Mouse (Mus musculus) embryonic facial prominence, embryonic 10.5 days (tissue): ENCODE results near the gene Prss30. TPM values are rescaled to one million over a fixed set of nuclear protein-coding genes. Genes with fewer than 3 reads are reported as not detected.
A peak's percentile ranks its signal among the peaks of the same experiment; 100 is the strongest.
"Not testable (repeated sequence)": the region's sequence is repeated elsewhere in the genome, so short reads cannot be mapped to it uniquely, and the experiment has no call there.

Experiments
- DNase-seq: peaks from one replicate; pipeline ENCODE4 v3.0.0-alpha.2; 2017; ENCODE audit warnings: low spot score
- H3K27ac ChIP-seq: fragments of 300-500 bp; sonication (generic); replicated peaks from 2 replicates; pipeline ENCODE4 v1.5.1; 2016; ENCODE audit warnings: mild to moderate bottlenecking
- H3K27me3 ChIP-seq: fragments of 300-500 bp; sonication (generic); replicated peaks from 2 replicates; pipeline ENCODE4 v1.6.1; 2016; ENCODE audit warnings: low read depth, mild to moderate bottlenecking; ENCODE audit not compliant: poor library complexity, severe bottlenecking
- H3K36me3 ChIP-seq: fragments of 300-500 bp; sonication (generic); replicated peaks from 2 replicates; pipeline ENCODE4 v1.6.1; 2016; ENCODE audit warnings: mild to moderate bottlenecking, moderate library complexity
- H3K4me1 ChIP-seq: fragments of 300-500 bp; sonication (generic); 2 replicates; pipeline ENCODE4 v1.6.1; 2016
- H3K4me3 ChIP-seq: fragments of 300-500 bp; sonication (generic); 2 replicates; pipeline ENCODE4 v1.5.1; 2016; ENCODE audit warnings: mild to moderate bottlenecking, moderate library complexity
- H3K9me3 ChIP-seq: fragments of 300-500 bp; sonication (generic); 2 replicates; pipeline ENCODE4 v1.6.1; 2016; ENCODE audit warnings: mild to moderate bottlenecking
- WGBS: fragments of 180-500 bp; shearing (Covaris S2); methylation state at CpG from one replicate; pipeline ENCODE4 v1.1.7; 2016; 5-methylcytosine and 5-hydroxymethylcytosine counted together
- polyA plus RNA-seq: library from polyadenylated mRNA; unstranded; fragments of >200 nt; fragmentation: Nextera tagmentation; extraction: Ambion mirVana; gene quantifications from 2 replicates; pipeline ENCODE4 v1.2.1, GENCODE M21; 2016

Gene Prss30
- polyA plus RNA-seq, 1 experiment from 2014 or later = not detected

DNA sequence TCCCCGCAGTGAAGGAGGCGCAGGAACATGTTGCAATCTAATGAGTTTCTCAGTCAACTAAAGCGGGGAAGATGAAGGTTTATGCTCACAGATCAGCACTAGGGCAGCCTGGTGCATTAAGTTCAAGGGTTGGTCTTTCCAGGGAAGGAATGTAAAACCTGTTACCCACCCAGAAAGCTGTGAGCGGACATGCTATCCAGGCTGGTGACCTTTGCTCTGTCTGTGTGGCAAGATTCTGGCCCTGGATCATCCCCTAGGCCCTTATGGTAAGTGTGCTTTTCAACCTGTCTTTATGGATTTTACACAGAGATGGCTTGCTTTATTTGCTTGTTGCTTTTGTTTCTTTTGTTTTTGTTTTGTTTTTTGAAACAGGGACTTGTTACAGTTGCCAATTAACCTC lies 3.7 kb downstream of the Prss30 start:
- H3K4me3 ChIP-seq = no peak overlapping the region
- no peak overlapping the region for H3K27ac ChIP-seq
- 81% methylated on average over 4 of the region's 4 CpGs for WGBS
- no peaks in the 10 kb centered on the region for H3K9me3 ChIP-seq
- H3K27me3 ChIP-seq = no peaks in the 10 kb centered on the region
- H3K4me1 ChIP-seq = peaks cover 3% of the 10 kb centered on the region; the same call in 1 of the 2 replicates
- no peaks in the 10 kb centered on the region for H3K36me3 ChIP-seq
- no peak for DNase-seq

DNA sequence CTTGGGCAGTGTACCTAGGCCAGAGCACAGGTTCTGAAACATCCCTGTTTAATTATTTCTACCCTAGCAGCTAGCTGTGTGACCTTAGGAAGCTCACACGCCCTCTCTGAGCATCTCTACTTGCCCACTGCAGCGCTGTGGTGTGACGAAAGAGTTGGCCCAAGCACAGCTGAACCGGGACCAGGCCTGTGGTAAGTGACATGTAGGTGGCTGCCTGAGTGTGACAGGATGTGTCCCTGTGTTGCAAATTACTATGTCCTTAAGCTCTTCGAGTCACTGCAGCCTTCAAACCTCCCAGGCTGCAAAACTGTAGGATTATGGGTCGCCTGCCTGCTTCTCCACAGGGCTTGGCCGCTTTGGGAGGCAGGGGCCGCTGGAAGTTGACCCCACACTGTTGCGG lies 9.1 kb downstream of the Prss30 start:
- H3K9me3 ChIP-seq = no peaks in the 10 kb centered on the region
- DNase-seq = no peak
- WGBS = 81% methylated on average over 9 of the region's 9 CpGs
- H3K27me3 ChIP-seq = no peaks in the 10 kb centered on the region
- H3K4me3 ChIP-seq = no peak overlapping the region
- no peak overlapping the region for H3K27ac ChIP-seq
- 0 out of 2 replicates have a peak, but pooled peaks cover 3% of the 10 kb centered on the region for H3K4me1 ChIP-seq
- H3K36me3 ChIP-seq = no peaks in the 10 kb centered on the region

DNA sequence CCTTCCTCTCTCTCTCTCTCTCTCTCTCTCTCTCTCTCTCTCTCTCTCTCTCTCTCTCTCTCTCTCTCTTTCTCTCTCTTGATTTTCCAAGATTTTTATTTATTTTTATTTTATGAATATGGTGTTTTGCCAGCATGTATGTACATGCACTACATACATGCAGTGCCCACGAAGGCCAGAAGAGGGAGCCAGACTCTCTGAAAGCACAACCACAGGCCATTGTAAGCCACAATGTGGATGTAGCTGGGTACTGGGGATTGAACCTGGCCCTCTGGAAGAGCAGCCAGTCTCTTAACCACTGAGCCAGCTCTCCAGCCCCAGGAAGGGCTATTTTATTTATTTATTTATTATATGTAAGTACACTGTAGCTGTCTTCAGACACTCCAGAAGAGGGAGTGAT lies 11.1 kb downstream of the Prss30 start:
- H3K4me3 ChIP-seq = no peak overlapping the region
- H3K9me3 ChIP-seq = no peaks in the 10 kb centered on the region
- WGBS = 3% methylated on average over 1 of the region's 1 CpGs
- no peaks in the 10 kb centered on the region for H3K4me1 ChIP-seq
- no peak overlapping the region for H3K27ac ChIP-seq
- peak; percentile 75 for DNase-seq
- H3K27me3 ChIP-seq = no peaks in the 10 kb centered on the region
- no peaks in the 10 kb centered on the region for H3K36me3 ChIP-seq

DNA sequence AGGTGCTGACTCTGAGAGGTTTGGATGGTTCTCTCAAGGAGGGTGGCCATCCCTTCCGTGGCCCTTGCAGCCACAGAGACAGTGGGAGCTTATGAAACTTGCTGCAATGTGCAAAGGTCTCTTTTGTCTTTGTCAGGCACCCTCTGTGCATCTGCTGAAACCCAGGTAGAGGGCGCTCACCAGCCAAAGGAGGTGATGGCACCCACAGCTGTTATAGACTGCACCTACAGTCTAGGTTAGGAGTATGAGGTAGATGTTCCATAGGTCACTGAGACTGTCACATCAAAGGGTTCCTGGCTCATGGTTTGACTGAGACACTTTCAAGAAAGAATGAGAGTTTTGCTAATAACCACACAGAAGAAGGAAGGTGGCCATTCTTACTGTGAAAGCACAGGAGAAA lies 11.6 kb downstream of the Prss30 start:
- no peak overlapping the region for H3K27ac ChIP-seq
- no peaks in the 10 kb centered on the region for H3K27me3 ChIP-seq
- H3K36me3 ChIP-seq = no peaks in the 10 kb centered on the region
- no peak overlapping the region for H3K4me3 ChIP-seq
- 46% methylated on average over 2 of the region's 2 CpGs for WGBS
- no peaks in the 10 kb centered on the region for H3K9me3 ChIP-seq
- DNase-seq = no peak
- H3K4me1 ChIP-seq = no peaks in the 10 kb centered on the region

DNA sequence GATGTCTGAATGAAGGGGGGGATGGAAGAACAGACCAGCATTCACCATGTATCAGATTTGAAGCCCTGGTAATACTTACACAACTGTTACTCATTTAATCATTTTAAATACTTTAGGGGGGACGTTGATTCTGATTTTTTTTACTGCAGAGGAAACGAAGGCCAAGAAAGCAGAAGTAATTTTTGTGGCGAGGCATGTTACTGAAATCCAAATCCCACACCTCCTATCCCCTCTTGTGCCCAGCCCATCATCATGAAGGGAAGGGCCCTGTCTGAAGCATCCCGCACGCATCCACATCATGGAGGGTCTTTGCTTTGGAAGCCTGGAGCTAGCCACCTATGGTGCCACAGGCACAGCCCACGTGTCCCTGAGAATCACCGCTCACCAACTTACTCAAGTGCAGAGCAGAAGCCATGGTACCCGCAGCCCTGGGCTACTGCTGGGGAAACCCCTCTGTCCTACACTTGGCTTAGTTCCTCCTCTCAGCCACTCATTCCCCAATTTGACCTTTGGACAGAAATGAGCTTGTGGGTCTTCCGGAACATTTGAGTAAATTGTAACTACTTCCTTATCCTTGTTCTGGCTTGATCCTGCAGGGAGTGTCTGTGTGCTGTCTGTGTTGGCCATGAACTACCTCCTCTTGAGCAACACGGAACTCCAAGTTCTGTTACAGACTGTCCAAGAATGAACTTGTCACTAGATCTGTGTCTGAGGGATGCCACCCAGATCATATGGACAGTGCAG lies 13.5 kb downstream of the Prss30 start:
- WGBS = 82% methylated on average over 10 of the region's 10 CpGs
- Histone ChIP-seq H3K9me3 (no peaks in the 10 kb centered on the region), H3K36me3 (no peaks in the 10 kb centered on the region), H3K27me3 (no peaks in the 10 kb centered on the region), H3K4me1 (no peaks in the 10 kb centered on the region), H3K4me3 (no peak overlapping the region), H3K27ac (no peak overlapping the region)
- DNase-seq = no peak

DNA sequence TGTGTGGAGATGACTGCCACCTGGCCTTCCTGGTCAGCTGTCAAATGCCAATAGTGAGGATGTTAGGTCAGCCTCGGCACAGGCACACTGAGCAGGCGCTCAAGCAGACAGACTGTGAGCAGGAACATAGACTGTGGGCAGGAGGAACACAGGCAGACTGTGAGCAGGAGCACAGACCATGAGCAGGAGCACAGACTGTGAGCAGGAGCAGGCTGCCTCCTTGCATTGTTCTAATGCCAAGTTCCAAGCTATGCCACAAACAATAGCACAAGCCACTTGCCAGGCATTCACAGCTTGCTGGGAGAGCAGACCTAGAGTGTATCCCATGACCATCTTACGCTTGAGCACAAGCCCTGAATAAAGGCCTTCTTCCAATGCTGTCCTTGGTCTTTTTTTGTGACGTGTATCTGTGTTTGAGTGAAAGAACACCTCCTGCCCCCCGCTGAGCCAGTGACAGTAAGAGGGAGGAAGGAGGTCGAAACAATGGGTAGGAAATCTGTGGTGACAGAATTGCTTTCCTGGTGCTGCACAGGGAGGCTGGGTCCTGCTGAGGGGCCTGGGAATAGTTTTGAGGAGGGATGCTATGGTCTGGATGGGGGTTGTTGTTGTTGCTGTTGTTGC lies 14.5 kb downstream of the Prss30 start:
- no peaks in the 10 kb centered on the region for H3K27me3 ChIP-seq
- no peak for DNase-seq
- H3K27ac ChIP-seq = no peak overlapping the region
- 45% methylated on average over 6 of the region's 6 CpGs for WGBS
- H3K9me3 ChIP-seq = no peaks in the 10 kb centered on the region
- H3K36me3 ChIP-seq = no peaks in the 10 kb centered on the region
- H3K4me1 ChIP-seq = no peaks in the 10 kb centered on the region
- no peak overlapping the region for H3K4me3 ChIP-seq

DNA sequence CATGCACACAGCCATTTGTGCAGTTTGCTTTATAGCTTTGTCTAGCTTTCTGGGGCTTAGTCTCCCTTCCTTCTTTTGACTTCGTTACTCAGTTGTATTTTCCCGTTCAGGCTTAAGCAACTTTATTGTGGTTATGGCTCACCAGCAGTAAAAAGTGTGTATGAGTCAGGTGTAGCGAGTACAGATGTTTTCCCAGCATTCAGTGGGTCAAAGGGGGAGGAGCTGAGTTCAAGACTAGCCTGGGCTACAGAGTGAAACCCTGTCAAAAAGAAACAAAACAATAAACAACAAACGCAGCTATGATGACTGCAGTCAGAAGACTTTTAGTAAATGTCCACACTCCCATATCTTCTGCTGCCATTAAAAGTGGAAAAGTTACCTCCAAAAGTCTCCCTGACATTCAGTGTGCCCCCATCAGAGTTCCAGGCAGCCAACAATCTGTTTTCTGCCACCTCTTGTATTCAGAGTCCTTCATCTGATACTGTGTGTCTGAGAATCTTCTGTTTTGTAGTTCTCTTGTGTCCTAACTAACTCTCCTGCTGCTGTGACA lies 18.7 kb downstream of the Prss30 start:
- Histone ChIP-seq H3K4me1 (peaks cover 4% of the 10 kb centered on the region; the same call in 1 of the 2 replicates), H3K36me3 (no peaks in the 10 kb centered on the region), H3K4me3 (no peak overlapping the region), H3K27me3 (no peaks in the 10 kb centered on the region), H3K27ac (no peak overlapping the region), H3K9me3 (no peaks in the 10 kb centered on the region)
- DNase-seq = no peak
- 67% methylated on average over 4 of the region's 4 CpGs for WGBS

DNA sequence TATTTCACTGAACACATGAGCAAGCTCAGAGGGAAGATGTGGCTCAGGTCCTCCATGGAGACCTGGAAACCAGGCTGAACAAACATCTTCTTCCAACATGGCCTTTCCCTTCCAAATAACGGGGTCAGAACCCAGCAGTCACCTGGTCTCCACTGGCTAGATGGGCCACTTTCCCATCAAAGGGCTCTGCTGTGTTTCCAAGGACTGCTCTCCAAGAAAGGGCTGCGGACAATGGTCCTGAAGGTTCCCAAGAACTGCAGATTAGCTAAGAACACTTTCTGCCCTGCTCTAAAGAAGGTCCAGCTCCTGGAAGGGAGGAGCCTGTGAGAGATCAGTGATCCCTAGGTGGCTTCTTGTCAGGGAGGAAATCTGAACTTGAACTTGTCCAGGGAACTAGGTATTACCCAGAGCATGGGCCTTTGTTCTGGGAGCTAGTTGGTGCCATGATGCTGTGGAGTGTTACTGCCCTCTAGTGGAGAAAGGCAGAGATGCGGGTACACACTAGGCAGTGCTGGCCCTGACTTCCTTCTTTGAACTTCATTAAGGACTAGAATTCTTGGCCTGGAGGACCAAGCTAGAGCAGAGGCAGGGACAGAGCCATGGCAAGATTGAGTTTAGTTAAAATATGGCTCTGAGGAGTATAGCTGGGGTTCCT lies 20.2 kb downstream of the Prss30 start:
- Histone ChIP-seq H3K36me3 (no peaks in the 10 kb centered on the region), H3K27me3 (no peaks in the 10 kb centered on the region), H3K4me3 (no peak overlapping the region), H3K9me3 (no peaks in the 10 kb centered on the region), H3K27ac (peak overlapping the region; percentile 85), H3K4me1 (peaks cover 4% of the 10 kb centered on the region; the same call in 1 of the 2 replicates)
- 38% methylated on average over 3 of the region's 3 CpGs for WGBS
- peak; percentile 86 for DNase-seq

DNA sequence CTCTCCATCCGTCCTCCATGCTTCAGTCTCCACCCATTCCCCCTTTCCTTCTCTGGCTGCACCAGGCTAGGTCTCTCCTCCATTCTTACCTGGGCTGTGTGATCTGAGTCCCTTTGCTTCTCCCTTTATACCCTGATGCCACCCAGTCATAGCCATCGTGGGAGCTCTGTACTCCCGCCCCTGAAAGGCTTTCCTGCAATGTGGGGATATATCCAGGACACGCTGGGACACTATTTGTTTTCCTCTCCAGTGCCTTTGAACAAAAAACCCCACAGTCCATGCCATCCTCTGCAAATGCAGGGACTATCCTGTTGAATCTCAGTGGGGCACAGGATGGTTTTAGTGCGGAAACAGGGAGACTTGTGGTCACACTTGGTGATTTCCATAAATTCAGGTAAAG lies 25.2 kb downstream of the Prss30 start, which contains the start of gene Sbpl:
TSS of gene Sbpl (minus strand) at position 101 of the 400 bp plus-strand sequence.
- Histone ChIP-seq H3K27me3 (no peaks in the 10 kb centered on the region), H3K36me3 (no peaks in the 10 kb centered on the region), H3K9me3 (no peaks in the 10 kb centered on the region), H3K4me1 (peaks cover 2% of the 10 kb centered on the region; the same call in 1 of the 2 replicates), H3K4me3 (no peak within 1 kb of the TSS), H3K27ac (no peak within 1 kb of the TSS)
- DNase-seq = no peak
- 82% methylated on average over 5 of the region's 5 CpGs for WGBS

DNA sequence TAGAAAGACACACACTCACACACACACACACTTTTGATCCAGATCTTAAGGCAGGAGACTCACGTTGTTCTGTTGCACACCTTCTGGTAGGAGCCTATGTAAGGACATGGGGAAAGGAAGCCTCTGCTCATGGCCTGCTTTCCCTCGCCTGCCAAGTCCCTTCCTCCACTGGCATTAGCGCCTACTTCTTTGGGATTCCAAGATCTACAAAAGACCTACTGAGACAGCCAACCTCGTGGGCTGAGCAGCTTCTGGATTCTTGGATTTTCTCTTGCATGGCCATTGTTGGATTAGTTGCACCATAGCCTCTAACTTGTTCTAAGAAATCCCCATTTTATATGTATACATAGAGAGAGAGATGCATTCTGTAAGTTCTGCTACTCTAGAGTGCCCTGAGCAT lies 29.5 kb downstream of the Prss30 start:
- not testable (repeated sequence) for H3K27me3 ChIP-seq, H3K9me3 ChIP-seq, DNase-seq, H3K27ac ChIP-seq, H3K36me3 ChIP-seq, H3K4me3 ChIP-seq, H3K4me1 ChIP-seq
- 77% methylated on average over 4 of the region's 4 CpGs for WGBS

DNA sequence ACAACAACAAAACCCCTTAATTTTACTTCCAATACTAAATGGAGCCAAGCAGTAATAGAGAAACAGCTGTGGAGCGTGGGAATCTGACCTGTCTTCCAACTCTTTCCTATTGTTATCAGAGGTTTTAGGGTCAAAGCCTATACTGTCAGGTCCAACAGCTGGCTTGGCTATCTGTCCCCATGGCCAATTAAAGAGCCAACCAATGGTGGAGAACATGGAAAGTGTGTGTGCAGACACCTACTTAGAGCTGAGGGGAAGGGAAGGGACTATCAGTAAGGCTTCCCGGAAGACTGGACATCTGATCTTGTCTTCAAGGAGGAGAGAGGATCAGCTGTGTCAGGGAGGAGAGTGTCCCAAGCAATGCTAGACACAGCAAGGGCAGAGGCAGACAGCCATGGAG lies 31.3 kb downstream of the Prss30 start:
- no peaks in the 10 kb centered on the region for H3K9me3 ChIP-seq
- 82% methylated on average over 2 of the region's 2 CpGs for WGBS
- no peaks in the 10 kb centered on the region for H3K27me3 ChIP-seq
- H3K4me3 ChIP-seq = no peak overlapping the region
- no peak for DNase-seq
- H3K36me3 ChIP-seq = no peaks in the 10 kb centered on the region
- H3K4me1 ChIP-seq = no peaks in the 10 kb centered on the region
- no peak overlapping the region for H3K27ac ChIP-seq

DNA sequence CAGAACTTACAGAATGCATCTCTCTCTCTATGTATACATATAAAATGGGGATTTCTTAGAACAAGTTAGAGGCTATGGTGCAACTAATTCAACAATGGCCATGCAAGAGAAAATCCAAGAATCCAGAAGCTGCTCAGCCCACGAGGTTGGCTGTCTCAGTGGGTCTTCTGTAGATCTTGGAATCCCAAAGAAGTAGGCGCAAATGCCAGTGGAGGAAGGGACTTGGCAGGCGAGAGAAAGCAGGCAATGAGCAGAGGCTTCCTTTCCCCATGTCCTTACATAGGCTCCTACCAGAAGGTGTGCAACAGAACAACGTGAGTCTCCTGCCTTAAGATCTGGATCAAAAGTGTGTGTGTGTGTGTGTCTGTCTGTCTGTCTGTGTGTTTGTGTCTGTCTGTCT lies 32.9 kb downstream of the Prss30 start:
- not testable (repeated sequence) for H3K4me3 ChIP-seq, H3K27ac ChIP-seq, H3K27me3 ChIP-seq, DNase-seq, H3K9me3 ChIP-seq, H3K4me1 ChIP-seq, H3K36me3 ChIP-seq
- 78% methylated on average over 4 of the region's 4 CpGs for WGBS
